Mouse (Mus musculus) heart, postnatal 10 days (tissue): ENCODE results near the gene Sycp2l. TPM values are rescaled to one million over a fixed set of nuclear protein-coding genes. Genes with fewer than 3 reads are reported as not detected.
"Not testable (repeated sequence)": the region's sequence is repeated elsewhere in the genome, so short reads cannot be mapped to it uniquely, and the experiment has no call there.

Experiments
- DNase-seq, 2 experiments: peaks; one replicate each; pipeline ENCODE4 v3.0.0; 2021
- intact Hi-C: fragments of 180-260 bp; cut with DNase I; formaldehyde crosslinking; loops from one replicate; pipeline ENCODE4 v1.15.1; 2025
- total RNA-seq, 2 experiments: library from RNA; stranded (reverse); gene quantifications; 2 replicates each; pipeline ENCODE4 v1.2.3; 2021

Sycp2l gene
- total RNA-seq, 2 experiments from 2014 or later, result not detected

DNA sequence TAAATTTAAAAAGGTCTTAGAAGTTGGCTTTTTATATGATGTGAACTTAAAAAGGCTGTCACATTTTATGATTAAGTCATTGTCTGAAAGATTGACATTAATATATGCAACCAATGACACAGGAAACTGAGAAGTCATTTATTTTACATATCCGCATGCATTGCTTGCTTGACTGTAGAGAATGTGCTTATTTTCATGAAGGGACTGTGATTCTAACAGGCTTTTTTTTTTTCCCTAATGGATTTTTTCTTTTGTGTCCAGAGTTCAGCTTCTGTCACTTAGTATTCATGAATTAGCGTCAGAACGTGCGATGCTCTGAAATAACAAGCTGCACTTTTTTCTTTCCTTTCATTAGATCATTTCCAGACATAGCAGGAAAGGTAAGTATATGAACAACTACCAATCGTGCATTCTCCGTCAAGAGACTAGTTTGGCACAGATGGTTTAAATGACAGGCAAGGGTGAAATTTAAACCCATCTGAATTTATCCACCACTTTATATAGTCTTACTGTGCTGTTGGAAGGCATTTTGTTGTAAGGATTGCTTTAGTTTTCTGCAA lies 9.6 kb downstream of the Sycp2l start:
- intact Hi-C loops, result no loop called here
- no peak for DNase-seq

- DNase-seq, result no peak
- intact Hi-C loops, result no loop called here
Measured at GRCm38 (mm10) chr13:41128326-41128725, 14.2 kb downstream of the Sycp2l start.

GRCm38 (mm10) chr13:41129061-41129460 lies 15.0 kb downstream of the Sycp2l start:
- DNase-seq, result no peak
- intact Hi-C loops, result no loop called here

- intact Hi-C loops, result loop anchor here (1.0 to 10.0 kb wide), 2 partner anchors 103 to 350 kb away; no protein-coding TSS in a partner anchor
- peak; percentile 58 to 80 for DNase-seq
Measured at GRCm38 (mm10) chr13:41134901-41135300, 20.8 kb downstream of the Sycp2l start.

DNA sequence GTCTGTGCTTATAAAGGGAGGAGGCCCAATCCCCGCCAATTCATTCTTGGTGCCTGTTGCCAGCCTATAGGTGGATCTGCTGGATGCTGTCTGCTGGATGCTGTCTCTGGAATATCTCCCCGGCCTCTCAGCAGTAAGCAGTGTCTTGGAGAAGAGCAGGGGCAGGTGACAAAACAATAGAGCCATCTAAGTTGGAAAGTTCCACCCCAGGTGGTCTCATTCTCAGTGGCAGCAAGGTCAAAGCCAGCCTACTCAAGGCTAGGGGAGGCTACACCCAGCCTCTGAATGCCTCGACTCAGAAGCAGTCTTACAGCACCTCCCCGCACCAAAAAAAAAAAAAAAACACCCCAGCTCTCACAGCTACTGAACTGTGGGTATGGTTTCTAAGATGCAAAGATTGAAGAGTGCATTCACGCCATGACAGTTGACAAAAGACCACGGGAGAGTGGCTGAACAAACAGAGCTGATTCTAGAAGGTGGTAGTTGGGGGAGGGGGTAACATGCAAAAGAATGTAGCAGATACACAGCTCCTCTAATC lies 31.4 kb downstream of the Sycp2l start:
- intact Hi-C loops, result loop anchor here (5.0 kb wide), 1 partner anchor 427 kb away; no protein-coding TSS in a partner anchor

DNA sequence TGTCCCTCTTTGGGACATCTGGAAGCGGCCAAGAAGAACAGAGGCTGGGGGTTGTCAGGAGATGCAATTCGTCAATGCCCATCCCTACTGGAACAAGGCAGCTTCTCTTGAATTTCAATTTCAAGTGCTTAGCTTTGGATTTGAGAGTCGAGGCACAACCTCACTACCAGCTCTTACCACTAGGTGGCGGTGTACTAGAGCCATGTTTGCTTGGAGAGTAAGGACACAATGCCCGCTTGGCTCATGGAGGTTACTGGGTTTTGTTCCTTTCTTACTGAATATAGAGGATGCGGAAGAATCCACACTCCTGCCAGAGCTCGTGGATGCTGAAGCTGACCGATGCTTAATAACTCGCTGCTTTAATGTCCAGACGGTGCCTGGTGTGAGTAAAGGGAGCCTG lies 32.2 kb downstream of the Sycp2l start:
- intact Hi-C loops, result loop anchor here (5.0 kb wide), 1 partner anchor 426 kb away; no protein-coding TSS in a partner anchor

More for the DNA sequence above, 31.4 kb downstream of the Sycp2l start:
- no peak for DNase-seq

DNA sequence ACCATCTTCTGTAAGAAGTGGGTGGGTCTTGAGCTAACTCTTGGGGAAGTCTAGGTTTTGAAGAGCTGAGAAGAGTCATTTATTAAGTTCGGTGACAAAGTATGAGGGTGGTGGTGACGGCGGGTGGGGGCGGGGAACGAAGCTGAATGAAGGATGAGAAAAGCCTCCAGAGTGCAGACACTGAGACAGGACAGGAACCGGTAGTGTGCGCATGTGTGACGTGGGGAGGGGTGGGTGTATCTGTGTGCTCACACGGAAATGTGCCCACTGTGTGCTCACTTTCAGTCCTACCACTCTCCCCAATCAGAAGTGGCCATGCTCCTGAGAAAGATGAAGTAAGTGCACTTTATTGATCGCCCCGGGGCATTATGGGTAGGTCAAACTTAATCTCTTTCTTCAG lies 39.0 kb downstream of the Sycp2l start:
- intact Hi-C loops, result no loop called here
- no peak for DNase-seq

More for the DNA sequence above, 32.2 kb downstream of the Sycp2l start:
- DNase-seq, result peak; percentile 53 to 73

DNA sequence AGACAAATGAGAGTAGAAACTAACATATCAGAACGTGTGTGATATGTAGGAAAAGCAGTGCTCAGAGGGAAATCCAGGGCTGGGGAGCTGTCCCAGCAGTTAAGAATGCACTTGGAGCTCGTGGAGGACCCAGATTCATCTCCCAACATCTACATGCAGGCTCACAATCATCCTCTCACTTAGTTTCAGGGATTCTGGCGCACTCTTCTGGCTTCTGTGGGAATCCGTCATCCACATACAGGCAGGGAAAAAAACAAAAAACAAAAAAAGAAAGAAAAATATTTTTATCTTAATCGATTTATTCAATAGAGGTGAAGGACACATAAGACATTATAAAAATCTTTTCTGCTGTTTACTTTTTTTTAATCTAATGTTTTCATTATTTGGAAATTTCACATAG lies 44.3 kb downstream of the Sycp2l start:
- DNase-seq, result no peak
- intact Hi-C loops, result no loop called here

DNA sequence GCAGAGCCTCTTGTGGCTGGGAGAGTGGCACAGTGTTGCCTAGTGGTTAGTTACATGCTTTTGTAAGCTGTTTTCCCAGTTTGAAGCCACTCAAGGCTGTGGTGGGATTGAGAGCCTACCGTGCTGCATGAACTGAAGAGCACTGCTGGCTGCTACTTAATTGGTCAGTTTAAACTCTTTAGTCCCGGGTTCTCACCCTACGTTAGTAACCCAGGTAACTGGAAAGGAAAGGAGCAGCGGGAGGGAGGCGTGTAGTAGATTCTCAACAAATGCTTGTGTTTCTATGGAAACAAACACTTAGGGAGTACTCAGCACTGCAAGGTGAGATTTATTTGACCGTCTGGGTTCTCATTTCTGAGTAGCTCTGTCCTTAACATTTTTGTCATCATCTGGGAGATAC lies 73.8 kb downstream of the Sycp2l start:
- intact Hi-C loops, result no loop called here
- DNase-seq, result no peak

DNA sequence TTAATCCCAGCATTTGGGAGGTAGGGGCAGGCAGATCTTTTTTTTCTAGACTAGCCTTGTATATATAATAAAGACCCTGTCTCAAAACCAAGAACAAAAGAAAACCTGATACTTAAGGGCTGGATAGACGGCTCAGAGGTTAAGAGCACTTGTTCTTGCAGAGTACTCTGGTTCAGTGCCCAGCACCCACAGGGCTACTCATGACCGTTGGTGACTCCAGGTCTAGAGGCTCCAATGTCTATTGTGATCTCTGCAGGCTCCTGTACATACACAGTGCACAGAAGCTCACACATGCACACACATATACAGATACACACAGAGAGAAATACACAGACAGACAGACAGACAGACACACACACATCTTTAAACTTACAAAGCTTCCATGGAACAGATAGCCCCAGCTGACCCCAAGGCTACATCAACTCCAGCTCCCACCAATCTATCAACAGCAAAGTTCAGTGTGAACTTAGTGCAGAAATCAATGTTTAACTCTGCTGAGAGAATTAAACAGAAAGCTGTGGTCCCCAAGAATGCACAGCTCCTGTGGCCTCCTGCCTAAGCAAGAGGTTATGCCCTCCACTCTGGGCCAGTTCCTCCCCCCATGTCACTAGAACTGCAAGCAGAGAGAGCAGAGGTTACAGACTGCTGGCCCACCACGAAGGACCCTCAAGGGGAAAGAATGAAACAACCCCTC lies 81.7 kb downstream of the Sycp2l start:
- intact Hi-C loops, result no loop called here

DNA sequence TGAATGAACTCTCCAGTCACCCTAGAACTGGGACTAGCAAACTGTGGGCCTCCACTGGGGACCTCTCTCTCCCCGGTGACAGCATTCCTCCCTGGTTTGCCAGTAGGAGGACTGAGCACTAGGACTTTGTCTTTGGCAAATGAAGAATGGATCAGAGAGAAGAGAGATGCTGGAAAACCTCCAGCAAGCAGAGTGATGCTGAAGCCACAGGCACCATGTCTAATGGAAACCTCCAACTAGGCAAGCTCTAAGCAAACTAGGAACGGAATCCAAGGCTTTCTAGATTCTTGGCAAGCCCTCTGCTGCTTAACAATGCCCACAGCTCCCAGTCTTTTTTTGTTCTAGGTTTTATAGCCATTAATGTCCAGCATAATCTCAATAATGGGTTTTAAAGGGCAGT lies 86.8 kb downstream of the Sycp2l start:
- intact Hi-C loops, result no loop called here
- DNase-seq, result no peak

More for the DNA sequence above, 81.7 kb downstream of the Sycp2l start:
- DNase-seq, result no peak

DNA sequence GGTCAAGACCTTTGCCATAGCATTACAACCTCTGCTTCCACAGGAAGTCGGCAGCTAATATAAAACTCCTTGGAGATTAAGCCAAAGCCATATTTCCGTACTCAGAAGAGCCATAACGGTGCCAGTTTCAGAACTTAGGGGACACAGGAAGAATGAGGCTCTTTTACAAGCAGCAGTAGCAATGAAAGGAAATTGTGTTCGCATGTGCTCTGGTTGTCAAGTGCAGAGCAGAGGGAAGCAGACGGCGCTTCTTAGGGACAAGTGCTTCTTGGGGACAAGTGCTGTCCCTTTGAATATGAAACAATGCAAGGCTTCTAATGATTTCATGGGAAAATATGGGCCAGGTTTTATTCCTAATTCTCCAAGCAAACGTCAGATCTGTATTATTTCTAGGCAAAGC lies 89.2 kb downstream of the Sycp2l start:
- intact Hi-C loops, result no loop called here
- DNase-seq, result no peak

DNA sequence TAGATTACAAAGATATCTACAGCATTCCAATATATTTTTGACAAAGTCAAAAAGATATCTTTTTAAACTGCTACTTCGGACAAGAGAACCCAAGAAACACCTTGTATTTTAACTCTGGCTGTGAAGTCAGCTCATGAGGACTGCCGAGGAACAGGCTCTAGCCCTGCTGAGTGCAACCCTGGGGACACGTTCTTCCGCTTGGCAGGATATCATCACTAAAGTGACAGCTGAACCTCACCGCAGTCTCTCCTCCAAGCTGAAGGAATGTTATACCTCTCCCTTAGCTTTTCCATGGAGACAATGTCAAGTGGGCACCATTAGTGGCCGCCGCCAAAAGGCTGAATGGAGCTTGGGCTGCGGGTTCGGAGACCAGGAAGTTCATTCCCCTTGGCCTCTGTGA lies 89.6 kb downstream of the Sycp2l start:
- no peak for DNase-seq
- intact Hi-C loops, result no loop called here

DNA sequence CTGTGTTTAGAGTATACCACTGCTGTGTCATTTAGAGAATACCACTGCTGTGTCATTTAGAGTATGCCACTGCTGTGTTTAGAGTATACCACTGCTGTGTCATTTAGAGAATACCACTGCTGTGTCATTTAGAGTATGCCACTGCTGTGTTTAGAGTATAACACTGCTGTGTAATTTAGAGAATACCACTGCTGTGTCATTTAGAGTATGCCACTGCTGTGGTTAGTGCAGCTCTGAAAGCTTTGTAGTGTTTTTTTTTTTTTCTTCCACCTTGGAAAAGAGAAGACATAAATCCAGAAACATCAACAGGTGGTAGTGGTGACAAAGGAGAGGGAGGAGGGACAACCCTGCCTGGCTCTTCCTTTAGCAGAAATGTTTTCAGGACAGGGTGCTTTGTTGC lies 91.5 kb downstream of the Sycp2l start:
- intact Hi-C loops, DNase-seq: not testable (repeated sequence)

DNA sequence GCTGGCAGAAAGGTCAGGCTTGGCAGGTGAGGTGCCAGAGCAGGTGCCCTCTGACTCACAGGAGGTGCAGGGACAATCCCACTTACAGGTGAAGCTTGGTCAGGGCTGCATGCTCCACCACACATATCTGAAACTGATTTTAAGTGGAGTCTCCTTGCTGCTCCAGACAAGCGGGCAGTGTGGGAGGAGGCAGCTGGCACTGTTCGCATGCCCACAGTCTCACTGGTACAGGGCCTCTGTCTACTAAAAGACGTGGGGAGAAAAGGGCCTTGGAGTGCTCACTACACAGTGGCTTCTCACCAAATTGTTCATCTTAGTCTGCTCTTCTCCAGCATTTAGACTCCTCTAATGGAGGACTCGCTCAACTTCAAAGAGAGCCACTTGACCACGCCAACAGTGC lies 92.1 kb downstream of the Sycp2l start:
- intact Hi-C loops, result no loop called here
- DNase-seq, result no peak

GRCm38 (mm10) chr13:41211276-41211675 lies 97.2 kb downstream of the Sycp2l start:
- intact Hi-C loops, result no loop called here
- DNase-seq, result peak in 1 of 2 experiments; percentile 17

- intact Hi-C loops, result no loop called here
- no peak for DNase-seq
Measured at GRCm38 (mm10) chr13:41212558-41213322, 98.6 kb downstream of the Sycp2l start.

DNA sequence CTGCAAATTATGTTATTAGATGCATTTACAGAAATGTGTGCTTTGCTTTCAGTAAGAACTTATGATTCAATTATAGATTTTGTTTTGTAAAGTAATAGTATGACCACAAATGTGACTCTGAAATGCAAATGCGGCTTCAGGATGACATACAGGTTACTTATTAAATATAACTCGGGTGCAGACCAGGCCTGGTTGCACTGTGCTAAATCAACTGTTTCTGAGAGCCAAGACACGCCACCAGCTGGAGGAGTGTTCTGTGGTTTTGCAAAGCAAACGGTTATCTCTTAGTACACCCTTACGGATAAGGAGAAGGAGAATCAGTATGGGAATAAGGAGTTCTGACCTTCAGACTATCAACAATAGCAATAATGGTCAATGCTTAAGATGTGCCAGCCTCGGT lies 101.6 kb downstream of the Sycp2l start:
- intact Hi-C loops, result no loop called here
- DNase-seq, result no peak

- intact Hi-C loops, result no loop called here
- no peak for DNase-seq
Measured at GRCm38 (mm10) chr13:41216236-41216635, 102.1 kb downstream of the Sycp2l start.

- intact Hi-C loops, result no loop called here
- DNase-seq, result no peak
Measured at GRCm38 (mm10) chr13:41219056-41219455, 104.9 kb downstream of the Sycp2l start.

DNA sequence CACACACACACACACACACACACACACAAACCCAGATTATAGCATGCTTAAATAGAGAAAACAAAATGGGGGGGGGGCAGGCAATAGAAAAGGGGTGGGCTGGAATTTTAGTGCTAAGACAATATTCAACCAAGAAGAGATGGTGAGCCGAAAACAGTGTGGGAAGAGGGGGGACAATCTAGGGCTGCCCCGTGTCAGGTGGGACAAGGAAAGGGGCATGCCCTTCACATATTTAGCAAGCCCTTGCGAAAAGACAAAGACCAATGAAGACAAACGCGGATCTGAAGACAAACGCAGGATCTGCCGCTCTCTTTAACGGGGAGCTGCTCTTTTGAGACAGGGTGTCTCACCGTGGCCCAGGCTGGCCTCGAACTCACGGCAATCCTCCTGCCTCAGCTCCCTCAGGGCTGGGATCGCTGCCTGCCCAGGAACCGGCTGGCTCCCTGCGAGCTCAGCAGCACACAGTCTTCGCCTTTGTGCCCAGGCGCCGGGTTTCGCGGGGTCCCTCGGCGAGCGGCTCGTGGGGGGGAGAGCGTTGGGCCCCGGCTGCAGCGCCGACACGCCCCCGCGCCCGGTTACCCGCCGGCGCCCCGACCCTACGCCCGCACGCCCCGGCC lies 105.7 kb downstream of the Sycp2l start:
- DNase-seq, result no peak
- intact Hi-C loops, result loop anchor here (5.0 kb wide), 1 partner anchor 377 kb away; no protein-coding TSS in a partner anchor
